Mouse (Mus musculus) kidney, postnatal 25 days (tissue): ENCODE data around the gene Gopc.

Experiments used
- DNase-seq, 2 experiments: peaks; one replicate each; pipeline ENCODE4 v3.0.0; 2021; ENCODE audit warnings: mixed read lengths in 2 of 2

Gopc gene

DNA sequence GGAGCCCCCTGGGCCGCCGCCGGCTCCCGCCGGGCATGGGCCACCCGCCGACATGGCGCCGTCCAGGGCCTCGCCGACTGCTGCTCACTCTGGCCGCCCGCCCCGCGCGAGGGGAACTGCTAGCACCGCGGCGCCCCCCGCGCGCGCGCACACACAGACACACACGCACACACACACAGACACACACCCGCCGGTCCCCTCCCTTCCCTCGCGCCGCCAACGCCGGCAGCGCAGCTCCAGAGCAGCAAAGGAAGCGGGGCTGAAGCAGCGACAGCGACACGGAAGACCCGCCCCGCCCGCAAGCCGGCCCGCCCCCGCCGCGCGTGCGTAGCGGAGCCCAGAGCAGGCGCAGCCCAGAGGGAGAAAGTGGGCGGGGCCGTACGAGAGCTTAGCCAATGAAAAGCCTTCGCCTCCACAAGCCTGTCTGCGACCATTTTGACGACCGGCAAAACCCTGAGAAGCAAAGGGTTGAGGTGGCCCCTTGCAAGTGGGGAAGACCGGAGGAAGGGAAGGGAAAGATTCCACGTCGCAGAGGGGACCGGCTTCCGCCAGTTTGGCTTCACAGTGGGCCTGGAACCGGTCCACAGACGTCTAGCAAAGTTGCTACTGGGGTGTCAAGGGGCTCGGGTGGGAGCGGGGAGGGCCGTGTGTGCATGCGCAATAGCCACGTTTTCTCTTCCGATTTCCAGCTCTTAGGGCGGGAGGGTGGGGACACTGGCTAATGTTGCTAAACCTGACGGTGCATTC is at the start of gene Gopc:
TSS of gene Gopc (minus strand) at position 280 of the 747 bp plus-strand sequence.
- DNase-seq, result peak; percentile 99

- no peak for DNase-seq
These were observed 49.0 kb upstream of the Gopc start for GRCm38 (mm10) chr10:52430953-52431352.

DNA sequence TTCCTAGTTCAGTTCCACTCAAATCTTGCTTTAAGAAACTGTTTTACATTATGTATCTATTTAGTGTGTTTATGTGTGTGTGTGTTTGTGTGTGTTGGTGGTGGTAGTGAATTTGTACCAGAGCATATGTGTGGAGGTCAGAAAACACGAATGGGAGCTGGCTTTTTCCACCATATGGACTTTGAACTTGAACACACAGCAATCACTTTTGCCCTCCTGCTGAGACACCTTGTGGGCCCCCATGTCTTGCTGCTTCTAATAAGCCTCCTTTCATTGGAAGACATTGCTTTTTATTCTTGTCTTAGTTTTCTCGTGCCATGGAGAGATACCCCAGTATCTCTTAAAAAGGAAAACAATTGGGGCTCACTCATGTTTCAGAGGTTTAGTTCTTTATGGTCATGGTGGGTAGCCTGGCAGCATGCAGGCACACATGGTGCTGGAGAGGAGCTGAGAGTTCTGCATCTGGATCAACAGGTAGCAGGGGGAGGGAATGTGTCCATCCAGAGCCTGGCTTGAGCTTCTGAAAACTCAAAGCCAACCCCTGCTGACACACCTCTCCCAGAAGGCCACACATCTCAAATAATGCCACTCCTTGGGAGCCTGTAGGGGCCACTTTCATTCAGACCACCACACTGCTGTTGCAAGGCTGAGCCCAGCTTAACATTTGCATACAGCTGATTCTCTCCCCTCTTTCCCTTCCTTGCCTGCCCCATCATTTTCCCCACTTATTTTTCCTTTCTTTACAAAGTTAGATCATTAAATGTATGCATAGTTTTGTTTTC is 45.9 kb upstream of the Gopc start:
- DNase-seq, result peak in 1 of 2 experiments; percentile 60

GRCm38 (mm10) chr10:52426314-52426980 is 44.5 kb upstream of the Gopc start:
- DNase-seq, result peak in 1 of 2 experiments; percentile 63

DNA sequence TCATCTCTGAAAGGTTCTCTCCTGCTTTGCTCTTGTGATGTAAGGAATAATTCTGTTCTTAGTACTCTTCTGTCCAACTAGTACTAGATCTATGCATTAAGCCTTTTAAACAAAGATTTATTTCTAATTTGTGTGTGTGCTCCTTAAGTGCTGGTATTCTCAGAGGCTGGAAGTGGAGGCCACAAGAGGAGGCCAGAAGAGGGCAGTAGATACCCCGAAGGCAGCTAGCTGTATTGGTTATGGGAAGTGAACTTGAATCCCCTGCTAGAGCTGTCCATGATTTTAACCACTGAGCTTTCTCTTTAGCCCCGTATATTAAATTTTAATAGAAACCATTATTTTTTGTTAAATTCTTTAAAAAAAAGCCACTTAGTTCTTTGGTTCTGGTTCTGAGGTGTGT is 41.2 kb upstream of the Gopc start:
- DNase-seq, result peak; percentile 44 to 54

DNA sequence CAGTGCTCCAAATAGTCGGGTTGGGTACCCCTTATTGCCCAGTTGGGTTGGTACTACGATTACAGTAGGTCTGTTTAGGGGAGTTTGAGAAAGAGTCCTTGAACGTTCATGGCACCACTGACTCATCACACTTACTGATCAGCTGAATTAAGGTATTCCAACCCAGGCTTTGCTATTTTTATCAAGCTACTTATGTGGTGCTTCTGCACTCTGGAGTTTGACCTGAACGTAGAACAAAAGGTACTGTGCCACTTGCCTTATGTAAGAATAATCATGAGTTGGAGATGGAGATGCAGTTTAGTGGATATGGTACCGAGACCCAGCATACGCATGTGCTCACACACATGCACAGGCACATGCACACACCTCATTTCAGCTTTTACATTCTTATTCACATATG is 39.8 kb upstream of the Gopc start:
- peak in 1 of 2 experiments; percentile 49 for DNase-seq

GRCm38 (mm10) chr10:52420526-52420925 is 38.6 kb upstream of the Gopc start:
- no peak for DNase-seq

- no peak for DNase-seq
These were observed 37.5 kb upstream of the Gopc start for GRCm38 (mm10) chr10:52419402-52419801.

DNA sequence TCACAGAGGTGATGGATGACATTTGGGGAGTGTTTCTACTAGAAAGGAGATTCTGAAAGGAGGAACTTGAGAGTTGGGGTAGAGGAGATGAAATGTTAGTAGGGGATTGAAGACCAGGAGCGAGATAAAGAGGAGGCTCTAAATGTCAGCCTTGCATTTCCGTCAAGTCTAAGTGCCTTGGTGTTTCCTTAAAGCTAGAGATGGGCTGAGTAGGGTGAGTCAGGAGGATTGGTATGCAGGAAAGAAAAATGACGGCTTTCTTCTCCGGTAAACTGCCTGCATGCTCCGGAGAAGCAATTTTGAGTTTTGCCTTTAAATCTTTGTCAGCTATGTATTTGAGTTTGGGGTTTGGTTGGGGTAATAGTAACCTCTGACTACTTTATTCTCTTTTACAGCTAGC is 37.0 kb upstream of the Gopc start:
- DNase-seq, result no peak

- DNase-seq, result peak in 1 of 2 experiments; percentile 26
These were observed 36.3 kb upstream of the Gopc start for GRCm38 (mm10) chr10:52417998-52418860.

DNA sequence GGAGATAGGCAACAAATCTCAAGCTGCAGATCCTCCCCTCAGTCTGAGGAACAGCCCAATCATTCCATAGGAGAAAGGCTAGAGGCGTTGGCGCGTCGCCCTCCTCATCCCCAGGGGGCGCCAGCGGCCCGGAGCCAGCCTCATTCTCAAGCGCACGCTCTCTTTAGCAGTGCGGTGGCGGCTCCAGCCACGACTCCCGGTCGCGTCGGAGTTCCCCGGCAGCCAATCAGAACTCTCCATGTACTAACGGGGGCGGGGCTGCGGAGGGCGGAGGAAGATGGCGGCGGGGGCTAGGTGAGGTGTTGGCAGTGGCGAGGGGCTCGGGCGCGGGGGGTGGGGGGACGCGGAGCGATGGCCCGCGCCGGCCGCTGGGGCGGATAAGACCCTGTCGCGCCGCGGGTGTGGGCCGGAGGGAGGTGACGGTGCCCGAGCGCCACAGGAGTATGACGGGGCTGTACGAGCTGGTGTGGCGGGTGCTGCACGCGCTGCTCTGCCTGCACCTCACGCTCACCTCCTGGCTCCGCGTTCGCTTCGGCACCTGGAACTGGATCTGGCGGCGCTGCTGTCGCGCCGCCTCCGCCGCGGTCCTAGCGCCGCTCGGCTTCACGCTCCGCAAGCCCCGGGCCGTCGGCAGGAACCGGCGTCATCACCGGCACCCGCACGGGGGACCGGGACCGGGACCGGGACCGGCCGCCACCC is 35.5 kb upstream of the Gopc start, which contains the start of gene Nus1:
TSS of gene Nus1 (plus strand) at position 249 of the 699 bp plus-strand sequence.
- DNase-seq, result peak; percentile 97 to 99

- no peak for DNase-seq
These were observed 34.5 kb upstream of the Gopc start for GRCm38 (mm10) chr10:52416458-52416857.

- no peak for DNase-seq
These were observed 33.1 kb upstream of the Gopc start for GRCm38 (mm10) chr10:52415020-52415419.

GRCm38 (mm10) chr10:52407526-52407925 is 25.6 kb upstream of the Gopc start:
- DNase-seq, result no peak

GRCm38 (mm10) chr10:52405160-52405559 is 23.2 kb upstream of the Gopc start:
- DNase-seq, result no peak

- no peak for DNase-seq
These were observed 17.8 kb upstream of the Gopc start for GRCm38 (mm10) chr10:52399722-52400121.

GRCm38 (mm10) chr10:52398715-52399114 is 16.8 kb upstream of the Gopc start:
- DNase-seq, result no peak

DNA sequence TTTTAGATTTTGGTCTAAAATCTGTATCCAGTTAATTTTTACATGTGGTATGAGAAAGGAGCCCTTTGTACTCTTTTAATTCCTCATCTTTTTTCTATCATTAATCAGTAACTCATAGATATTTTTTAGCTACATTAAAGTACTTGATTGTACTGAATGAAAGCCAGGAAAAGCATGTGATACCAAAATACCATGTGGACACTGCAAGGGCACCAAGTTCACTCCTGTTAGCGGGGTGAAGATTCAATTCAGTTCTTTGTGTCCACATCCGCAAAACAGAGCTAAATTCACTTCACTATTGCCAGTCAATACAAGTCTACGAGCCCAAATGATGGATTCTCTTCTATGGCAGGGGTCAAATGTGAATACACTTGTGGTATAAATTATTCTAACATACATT is 14.7 kb upstream of the Gopc start:
- peak; percentile 32 to 59 for DNase-seq

DNA sequence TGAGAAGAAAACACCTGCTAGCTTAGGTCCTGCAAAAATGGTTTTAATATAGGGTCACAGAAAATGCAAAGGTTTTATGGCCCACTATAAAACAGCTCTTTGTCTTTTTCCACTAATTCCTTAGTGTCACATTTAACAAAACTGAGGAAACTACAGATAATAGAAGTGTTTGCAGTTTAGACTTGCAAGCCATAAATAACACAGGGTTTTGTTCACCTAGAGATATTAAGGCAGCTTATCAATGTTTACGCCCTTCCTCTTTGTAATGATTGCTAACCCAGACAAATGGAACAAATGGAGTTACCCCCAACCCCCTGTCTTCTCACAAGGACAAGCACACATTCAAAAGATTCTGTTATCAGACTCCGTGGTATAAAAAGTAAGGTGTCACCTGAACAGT is 9.3 kb upstream of the Gopc start:
- DNase-seq, result no peak

DNA sequence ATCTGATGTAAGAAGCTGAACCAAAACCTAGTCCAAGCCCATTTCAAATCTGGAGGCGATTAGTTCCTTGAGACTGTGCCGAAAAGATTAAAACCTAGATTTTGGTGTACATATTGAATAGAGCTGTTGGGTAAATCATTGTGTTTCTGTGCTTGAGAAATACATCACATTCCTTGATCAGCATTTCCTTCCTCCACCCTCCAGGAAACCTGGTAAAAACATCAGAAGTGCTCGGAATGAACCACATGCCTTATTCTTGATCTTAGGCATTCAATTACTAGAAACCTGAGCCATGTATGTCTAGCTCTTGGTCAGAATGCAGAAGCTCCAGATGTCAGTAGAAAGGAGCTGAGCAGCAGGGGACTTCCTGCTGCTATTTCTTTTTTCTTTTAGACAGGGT is 7.5 kb upstream of the Gopc start:
- no peak for DNase-seq

- no peak for DNase-seq
These were observed 7.1 kb upstream of the Gopc start, which contains the start of gene Nepn for GRCm38 (mm10) chr10:52388922-52389430. TSS of gene Nepn (plus strand) at chr10:52388972.
